Mouse (Mus musculus): ENCODE data around the gene Serpinb9b. TPM values are rescaled to one million over a fixed set of nuclear protein-coding genes. Genes with fewer than 3 reads are reported as not detected.
A peak's percentile ranks its signal among the peaks of the same experiment; 100 is the strongest.

Gene Serpinb9b
- total RNA-seq, 2 experiments from 2014 or later: not detected

GRCm38 (mm10) chr13:33030281-33030680, 3.1 kb downstream of the Serpinb9b start:
- no peak for DNase-seq (ENCODE audit: low spot score in 2 of 2)
- intact Hi-C loops (cut with DNase I): no loop called here

- no peak for DNase-seq (ENCODE audit: low spot score in 2 of 2)
- intact Hi-C loops (cut with DNase I): no loop called here
Observed at GRCm38 (mm10) chr13:33035506-33035905, 8.3 kb downstream of the Serpinb9b start.

GRCm38 (mm10) chr13:33043542-33043941, 16.3 kb downstream of the Serpinb9b start:
- intact Hi-C loops (cut with DNase I): no loop called here
- DNase-seq (ENCODE audit: low spot score in 2 of 2): no peak

- intact Hi-C loops (cut with DNase I): no loop called here
- DNase-seq (ENCODE audit: low spot score in 2 of 2): no peak
Observed at GRCm38 (mm10) chr13:33047234-33047633, 20.0 kb downstream of the Serpinb9b start.

- no peak for DNase-seq (ENCODE audit: low spot score in 2 of 2)
- intact Hi-C loops (cut with DNase I): no loop called here
Observed at GRCm38 (mm10) chr13:33048187-33048586, 21.0 kb downstream of the Serpinb9b start.

- intact Hi-C loops (cut with DNase I): no loop called here
- no peak for DNase-seq (ENCODE audit: low spot score in 2 of 2)
Observed at GRCm38 (mm10) chr13:33051697-33052096, 24.5 kb downstream of the Serpinb9b start.

- intact Hi-C loops (cut with DNase I): no loop called here
- no peak for DNase-seq (ENCODE audit: low spot score in 2 of 2)
Observed at GRCm38 (mm10) chr13:33063048-33063447, 35.8 kb downstream of the Serpinb9b start.

GRCm38 (mm10) chr13:33067387-33067977, 40.3 kb downstream of the Serpinb9b start:
- intact Hi-C loops (cut with DNase I): no loop called here
- no peak for DNase-seq (ENCODE audit: low spot score in 2 of 2)

GRCm38 (mm10) chr13:33068164-33068563, 40.9 kb downstream of the Serpinb9b start:
- intact Hi-C loops (cut with DNase I): no loop called here
- DNase-seq (ENCODE audit: low spot score in 2 of 2): peak; percentile 33 to 37

GRCm38 (mm10) chr13:33071776-33072175, 44.6 kb downstream of the Serpinb9b start:
- intact Hi-C loops (cut with DNase I): no loop called here
- DNase-seq (ENCODE audit: low spot score in 2 of 2): no peak

- intact Hi-C loops (cut with DNase I): loop anchor here (2.0 kb wide), 1 partner anchor 171 kb away; no protein-coding TSS in a partner anchor
- DNase-seq (ENCODE audit: low spot score in 2 of 2): no peak
Observed at GRCm38 (mm10) chr13:33074029-33074428, 46.8 kb downstream of the Serpinb9b start.

- intact Hi-C loops (cut with DNase I): no loop called here
- no peak for DNase-seq (ENCODE audit: low spot score in 2 of 2)
Observed at GRCm38 (mm10) chr13:33076247-33076646, 49.0 kb downstream of the Serpinb9b start.

- no peak for DNase-seq (ENCODE audit: low spot score in 2 of 2)
- intact Hi-C loops (cut with DNase I): no loop called here
Observed at GRCm38 (mm10) chr13:33077026-33077685, 49.9 kb downstream of the Serpinb9b start.

GRCm38 (mm10) chr13:33078056-33078705, 51.0 kb downstream of the Serpinb9b start, which contains the start of gene Serpinb1b:
Gene Serpinb1b (plus strand): TSS chr13:33078575.
- intact Hi-C loops (cut with DNase I): no loop called here
- peak in 1 of 2 experiments; percentile 27 for DNase-seq (ENCODE audit: low spot score in 2 of 2)

- DNase-seq (ENCODE audit: low spot score in 2 of 2): peak in 1 of 2 experiments; percentile 21
- intact Hi-C loops (cut with DNase I): loop anchor here (1.0 kb wide), 1 partner anchor 177 kb away; no protein-coding TSS in a partner anchor
Observed at GRCm38 (mm10) chr13:33079391-33079790, 52.2 kb downstream of the Serpinb9b start.

- DNase-seq (ENCODE audit: low spot score in 2 of 2): no peak
- intact Hi-C loops (cut with DNase I): no loop called here
Observed at GRCm38 (mm10) chr13:33080356-33080755, 53.1 kb downstream of the Serpinb9b start.

GRCm38 (mm10) chr13:33083834-33084233, 56.6 kb downstream of the Serpinb9b start:
- intact Hi-C loops (cut with DNase I): no loop called here
- no peak for DNase-seq (ENCODE audit: low spot score in 2 of 2)

GRCm38 (mm10) chr13:33084975-33085694, 57.9 kb downstream of the Serpinb9b start:
- DNase-seq (ENCODE audit: low spot score in 2 of 2): no peak
- intact Hi-C loops (cut with DNase I): no loop called here

GRCm38 (mm10) chr13:33085695-33086432, 58.6 kb downstream of the Serpinb9b start:
- intact Hi-C loops (cut with DNase I): no loop called here
- peak; percentile 53 to 72 for DNase-seq (ENCODE audit: low spot score in 2 of 2)

All from left cerebral cortex, postnatal 14 days (tissue).